Mouse (Mus musculus): ENCODE data around the gene Eif3l.

GRCm38 (mm10) chr15:79124331-79124875, 49.4 kb downstream of the Eif3l start:
- TF ChIP-seq CTCF (IDR thresholded peaks at IDR 0.05; ENCODE audit: control insufficient read depth, insufficient read depth, low read length) (no peak), POLR2A (IDR thresholded peaks at IDR 0.05; ENCODE audit: borderline replicate concordance, control insufficient read depth, low read depth, low read length) (no peak)

Data from bone marrow, adult 2 months (tissue).